Mouse (Mus musculus) forebrain, embryonic 12.5 days (tissue): ENCODE results near the gene Prss28. TPM values are rescaled to one million over a fixed set of nuclear protein-coding genes. Genes with fewer than 3 reads are reported as not detected.

Source experiments
- ATAC-seq: fragments of 200-750 bp; cut with Nextera tagmentation; 2 replicates; pipeline ENCODE4 v1.8.0; 2017; ENCODE audit warnings: moderate TSS enrichment; ENCODE audit not compliant: low FRiP score
- H3K27ac ChIP-seq: fragments of 300-500 bp; sonication (generic); 2 replicates; pipeline ENCODE4 v1.5.1; 2016; ENCODE audit warnings: mild to moderate bottlenecking
- H3K27me3 ChIP-seq: fragments of 300-500 bp; sonication (generic); 2 replicates; pipeline ENCODE4 v1.6.1; 2016; ENCODE audit warnings: mild to moderate bottlenecking
- H3K36me3 ChIP-seq: fragments of 300-500 bp; sonication (generic); replicated peaks from 2 replicates; pipeline ENCODE4 v1.6.1; 2016; ENCODE audit warnings: mild to moderate bottlenecking
- H3K4me1 ChIP-seq: fragments of 300-500 bp; sonication (generic); 2 replicates; pipeline ENCODE4 v1.6.1; 2016
- H3K4me2 ChIP-seq: fragments of 300-500 bp; sonication (generic); 2 replicates; pipeline ENCODE4 v1.6.1; 2016; ENCODE audit warnings: mild to moderate bottlenecking, moderate library complexity
- H3K4me3 ChIP-seq: fragments of 300-500 bp; sonication (generic); replicated peaks from 2 replicates; pipeline ENCODE4 v1.5.1; 2016; ENCODE audit warnings: mild to moderate bottlenecking
- H3K9ac ChIP-seq: fragments of 300-500 bp; sonication (generic); 2 replicates; pipeline ENCODE4 v1.6.1; 2016; ENCODE audit warnings: mild to moderate bottlenecking
- H3K9me3 ChIP-seq: fragments of 300-500 bp; sonication (generic); 2 replicates; pipeline ENCODE4 v1.6.1; 2016
- WGBS: fragments of 180-500 bp; shearing (Covaris S2); methylation state at CpG from one replicate; pipeline ENCODE4 v1.1.7; 2016; 5-methylcytosine and 5-hydroxymethylcytosine counted together
- polyA plus RNA-seq: library from polyadenylated mRNA; unstranded; fragments of >200 nt; fragmentation: Nextera tagmentation; extraction: Ambion mirVana; gene quantifications from 2 replicates; pipeline ENCODE4 v1.2.1, GENCODE M21; 2016

The Prss28 gene
- polyA plus RNA-seq: not detected in 2 replicates

DNA sequence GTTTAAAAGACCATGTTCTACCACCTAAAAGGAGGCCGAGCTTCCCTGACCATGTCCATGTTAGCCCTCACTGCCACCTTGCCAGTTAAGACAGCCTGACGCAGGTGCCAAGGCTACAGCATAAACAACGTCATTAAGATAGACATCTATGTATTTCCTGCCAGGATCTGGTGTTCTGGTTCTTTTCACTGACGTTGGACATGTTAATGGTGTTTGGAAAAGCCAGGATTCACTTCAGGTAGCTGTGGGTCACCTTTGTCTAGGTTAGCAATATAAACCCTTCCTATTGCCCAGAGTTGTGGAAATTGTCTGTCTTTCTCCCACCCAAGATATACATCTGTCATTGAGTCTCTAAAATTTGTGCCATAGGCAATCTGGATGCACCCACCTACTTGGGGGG, at the start of gene Prss28:
Gene Prss28 (plus strand): TSS at position 301 of the 400 bp plus-strand sequence.
- H3K4me2 ChIP-seq: no peak within 1 kb of the TSS
- no peak for ATAC-seq
- WGBS: 87% methylated on average over 4 of the region's 4 CpGs

DNA sequence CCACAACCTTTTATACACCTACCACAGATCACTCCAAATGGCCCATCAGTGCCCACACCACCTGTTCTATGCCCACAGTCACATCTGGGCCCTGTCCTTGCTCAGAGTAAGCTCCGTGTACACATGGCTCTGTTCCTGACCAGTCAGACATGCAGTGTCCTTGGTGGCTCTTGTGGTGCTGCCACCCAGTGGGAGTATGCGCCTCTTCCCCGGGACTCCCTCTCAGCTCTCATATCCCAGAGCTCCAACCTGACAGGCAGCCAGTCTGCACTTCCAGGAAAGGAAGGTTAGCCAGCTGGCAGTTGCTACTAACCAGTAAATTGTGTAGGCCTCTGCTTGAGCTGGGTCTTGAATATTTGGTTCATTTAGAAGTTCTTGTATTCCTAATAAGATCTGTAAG, 44.0 kb upstream of the Prss28 start:
- WGBS: 81% methylated on average over 3 of the region's 3 CpGs

More for the DNA sequence above, at the start of gene Prss28:
- Histone ChIP-seq H3K4me1 (no peaks in the 10 kb centered on the region), H3K9ac (no peak within 1 kb of the TSS), H3K9me3 (no peaks in the 10 kb centered on the region), H3K27me3 (no peaks in the 10 kb centered on the region), H3K27ac (no peak within 1 kb of the TSS), H3K4me3 (no peak within 1 kb of the TSS), H3K36me3 (no peaks in the 10 kb centered on the region)

DNA sequence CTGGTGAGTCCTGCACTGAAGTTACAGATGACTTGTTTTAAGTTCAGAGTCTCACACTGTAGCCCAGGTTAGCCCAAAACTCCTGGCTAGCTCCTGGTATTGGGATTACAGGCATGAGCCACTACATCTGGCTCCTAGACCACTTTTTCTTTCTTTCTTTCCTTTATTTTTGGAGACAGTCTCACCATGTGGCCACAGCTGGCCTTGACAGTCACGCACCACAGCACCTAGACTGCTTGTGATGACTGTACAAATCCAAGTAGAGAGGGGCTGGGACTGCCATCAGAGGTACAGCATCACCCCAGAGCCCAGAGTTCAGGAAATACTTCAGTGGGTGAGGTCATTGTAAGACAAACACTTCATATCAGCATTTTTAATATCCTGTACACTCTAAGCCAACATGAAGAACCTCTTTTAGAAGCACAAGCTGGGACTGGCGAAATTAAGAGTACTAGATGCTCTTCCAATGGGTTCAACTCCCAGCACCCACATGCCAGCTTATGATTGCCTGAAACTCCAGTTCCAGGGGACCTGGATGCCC, 37.6 kb upstream of the Prss28 start:
- Histone ChIP-seq H3K36me3 (peaks cover 45% of the 10 kb centered on the region), H3K4me1 (peaks cover 39% of the 10 kb centered on the region), H3K27ac (no peak overlapping the region), H3K9ac (peak overlapping the region; percentile 21; the same call in 1 of the 2 replicates), H3K4me3 (peak overlapping the region; percentile 97), H3K9me3 (no peaks in the 10 kb centered on the region), H3K27me3 (no peaks in the 10 kb centered on the region), H3K4me2 (peak overlapping the region; percentile 99)
- WGBS: 91% methylated on average over 2 of the region's 2 CpGs
- ATAC-seq: no peak

More for the DNA sequence above, 44.0 kb upstream of the Prss28 start:
- H3K27me3 ChIP-seq: no peaks in the 10 kb centered on the region
- no peaks in the 10 kb centered on the region for H3K9me3 ChIP-seq
- no peak overlapping the region for H3K4me2 ChIP-seq
- ATAC-seq: no peak
- H3K27ac ChIP-seq: no peak overlapping the region
- H3K9ac ChIP-seq: no peak overlapping the region
- H3K4me1 ChIP-seq: peaks cover 3% of the 10 kb centered on the region
- peaks cover 83% of the 10 kb centered on the region for H3K36me3 ChIP-seq
- no peak overlapping the region for H3K4me3 ChIP-seq

DNA sequence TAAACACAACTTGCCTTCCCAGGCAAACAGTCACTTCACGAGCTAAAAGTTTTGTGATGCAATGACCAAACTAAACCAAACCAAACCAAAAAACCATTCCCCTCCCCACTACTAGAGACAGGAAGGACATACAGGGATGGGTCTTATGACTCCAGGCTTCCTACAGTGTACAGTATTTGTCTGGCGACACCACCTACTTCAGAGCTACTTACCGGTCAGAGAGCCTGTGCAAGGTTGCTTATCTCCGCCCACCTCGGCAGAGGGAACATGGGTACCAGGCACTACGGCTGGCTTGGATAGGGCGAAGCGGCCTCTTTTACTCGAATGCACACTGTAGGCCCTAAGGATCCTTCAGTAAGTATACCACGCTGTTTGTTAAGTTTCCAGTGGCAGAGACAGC, 36.1 kb upstream of the Prss28 start:
- peaks cover 31% of the 10 kb centered on the region for H3K36me3 ChIP-seq
- peaks cover 39% of the 10 kb centered on the region for H3K4me1 ChIP-seq
- peak overlapping the region; percentile 97 for H3K27ac ChIP-seq
- no peaks in the 10 kb centered on the region for H3K27me3 ChIP-seq
- peak overlapping the region; percentile 99 for H3K9ac ChIP-seq
- WGBS: 1% methylated on average over 10 of the region's 10 CpGs
- ATAC-seq: no peak
- peak overlapping the region; percentile 99 for H3K4me2 ChIP-seq
- peak overlapping the region; percentile 97 for H3K4me3 ChIP-seq
- no peaks in the 10 kb centered on the region for H3K9me3 ChIP-seq

DNA sequence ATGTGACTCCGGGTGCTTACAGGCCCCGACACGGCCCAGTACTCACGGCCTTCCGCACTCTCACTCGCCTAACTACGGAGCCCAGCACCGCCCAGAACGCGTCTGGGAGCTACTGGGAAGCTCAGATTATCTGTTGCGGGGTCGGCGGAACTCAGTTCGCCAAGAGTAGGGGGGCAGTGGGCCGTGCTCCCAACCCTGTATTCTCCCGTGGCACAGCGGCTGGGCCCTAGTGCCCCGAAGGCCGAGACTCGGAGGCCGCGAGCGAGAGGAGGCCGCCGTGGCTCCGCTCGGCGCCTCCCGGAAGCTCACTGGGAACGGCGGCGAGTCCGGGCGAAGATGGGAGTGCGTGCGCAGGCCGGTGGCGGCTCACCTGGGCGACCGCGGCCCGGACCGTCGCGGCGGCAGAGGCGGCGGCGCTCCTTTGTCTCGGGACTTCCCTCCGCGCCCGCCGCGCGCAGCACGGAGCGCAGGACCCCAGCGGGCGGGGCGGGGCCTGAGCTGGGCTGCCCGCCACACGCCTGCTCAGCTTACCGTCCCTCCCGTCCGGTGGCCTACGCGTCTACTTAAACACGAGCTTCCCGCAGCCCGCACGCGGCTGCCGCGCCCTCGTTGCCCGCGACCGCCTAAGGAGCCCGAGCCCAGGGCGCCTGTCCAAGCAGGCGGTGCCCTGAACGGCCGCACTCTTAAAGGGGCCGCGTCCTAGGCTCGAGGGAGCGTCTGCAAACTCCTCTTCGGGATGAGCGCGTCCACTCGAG, 35.3 kb upstream of the Prss28 start:
- Histone ChIP-seq H3K4me2 (peak overlapping the region; percentile 99), H3K4me3 (peak overlapping the region; percentile 97), H3K4me1 (peaks cover 39% of the 10 kb centered on the region), H3K36me3 (peaks cover 22% of the 10 kb centered on the region), H3K9ac (peak overlapping the region; percentile 99), H3K27ac (peak overlapping the region; percentile 97), H3K9me3 (no peaks in the 10 kb centered on the region), H3K27me3 (no peaks in the 10 kb centered on the region)
- WGBS: under 1% methylated on average over 85 of the region's 92 CpGs
- ATAC-seq: peak; percentile 93

DNA sequence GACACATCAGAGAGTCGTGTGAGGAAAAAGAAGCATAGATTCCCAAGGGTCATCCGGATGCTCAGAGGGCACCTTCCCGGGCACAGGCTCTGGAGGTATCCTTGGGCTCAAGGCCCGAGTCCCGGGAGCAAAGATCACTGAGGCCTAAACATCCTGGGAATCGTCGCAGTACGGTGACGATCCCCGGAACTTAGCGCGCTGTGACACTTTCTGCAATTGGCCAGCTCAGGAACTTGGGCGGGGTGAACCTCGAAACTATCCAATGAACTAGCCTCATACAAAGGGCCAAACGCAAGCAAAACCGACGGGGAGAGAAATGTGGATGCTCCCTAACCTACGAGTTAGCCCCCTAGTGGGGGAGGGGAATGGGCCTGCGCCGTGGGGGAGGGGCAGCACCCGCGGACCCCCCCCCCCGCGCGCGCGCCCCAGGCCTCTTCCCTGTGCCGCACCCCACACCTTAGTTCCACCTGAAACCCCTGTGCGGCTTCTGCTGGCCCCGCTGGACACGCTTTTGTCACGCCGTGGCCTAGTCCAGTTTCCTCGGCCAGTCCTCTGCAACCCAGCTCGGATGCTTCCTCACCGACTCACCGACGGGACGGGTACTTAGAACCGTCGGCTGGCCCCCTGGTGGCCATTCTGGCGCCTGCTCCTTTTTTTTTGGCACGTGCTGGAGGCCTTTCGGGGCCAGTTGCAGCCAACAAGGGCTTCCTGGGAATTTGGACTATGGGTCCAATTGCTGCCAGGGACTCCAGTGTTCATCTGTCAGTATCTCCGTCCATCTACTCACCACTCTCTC, 34.5 kb upstream of the Prss28 start:
- Histone ChIP-seq H3K4me1 (peaks cover 39% of the 10 kb centered on the region), H3K27ac (peak overlapping the region; percentile 97), H3K36me3 (peaks cover 15% of the 10 kb centered on the region), H3K9ac (peak overlapping the region; percentile 99), H3K27me3 (no peaks in the 10 kb centered on the region; the same call in 1 of the 2 replicates), H3K9me3 (no peaks in the 10 kb centered on the region), H3K4me2 (peak overlapping the region; percentile 99), H3K4me3 (peak overlapping the region; percentile 97)
- peak; percentile 92 for ATAC-seq
- under 1% methylated on average over 43 of the region's 45 CpGs for WGBS

DNA sequence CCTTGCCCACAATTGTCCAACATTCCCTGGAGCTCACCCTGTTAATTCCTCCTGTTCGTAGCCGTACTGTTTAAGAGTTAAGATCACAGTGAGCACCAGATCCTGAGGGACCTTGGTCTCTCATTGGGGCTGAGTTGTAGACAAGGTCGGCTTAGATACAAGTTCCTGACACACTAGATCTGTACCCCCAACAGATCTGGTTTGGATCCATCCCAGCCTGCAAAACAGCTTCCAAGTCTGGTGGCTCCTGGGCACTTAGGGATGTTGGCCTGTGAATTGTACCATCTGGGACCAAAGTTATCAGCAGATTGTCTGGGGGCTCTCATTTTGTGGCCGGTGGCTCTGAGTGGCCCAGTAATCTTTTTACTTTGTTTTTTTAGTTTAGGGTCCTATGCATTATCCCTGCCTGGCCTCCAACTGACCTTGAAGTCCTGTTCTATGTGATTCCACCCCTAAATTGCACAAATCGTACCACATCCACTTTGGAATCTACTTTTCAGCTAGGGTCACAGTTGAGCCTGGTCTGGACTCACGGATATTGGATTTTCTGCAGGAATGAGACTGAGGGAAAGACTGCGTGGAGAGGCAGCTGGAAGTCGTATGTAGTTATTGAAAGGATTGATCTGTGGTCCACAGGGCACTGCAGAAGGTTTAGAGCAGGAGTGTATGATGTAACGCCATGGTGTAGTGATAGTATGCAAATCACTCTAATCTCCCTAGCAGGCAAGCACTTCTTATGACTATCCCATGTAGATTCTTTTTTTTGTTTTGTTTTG, 33.7 kb upstream of the Prss28 start, which contains the start of gene Ube2i:
Gene Ube2i (minus strand): TSS at position 52 of the 776 bp plus-strand sequence.
- H3K27me3 ChIP-seq: no peaks in the 10 kb centered on the region; the same call in 1 of the 2 replicates
- peaks cover 33% of the 10 kb centered on the region for H3K4me1 ChIP-seq
- peaks cover 6% of the 10 kb centered on the region for H3K36me3 ChIP-seq
- peak within 1 kb of the TSS; percentile 99 for H3K4me2 ChIP-seq
- 84% methylated on average over 9 of the region's 9 CpGs for WGBS
- peak within 1 kb of the TSS; percentile 99 for H3K9ac ChIP-seq
- H3K4me3 ChIP-seq: peak within 1 kb of the TSS; percentile 97
- no peaks in the 10 kb centered on the region for H3K9me3 ChIP-seq
- ATAC-seq: no peak
- peak within 1 kb of the TSS; percentile 97 for H3K27ac ChIP-seq

DNA sequence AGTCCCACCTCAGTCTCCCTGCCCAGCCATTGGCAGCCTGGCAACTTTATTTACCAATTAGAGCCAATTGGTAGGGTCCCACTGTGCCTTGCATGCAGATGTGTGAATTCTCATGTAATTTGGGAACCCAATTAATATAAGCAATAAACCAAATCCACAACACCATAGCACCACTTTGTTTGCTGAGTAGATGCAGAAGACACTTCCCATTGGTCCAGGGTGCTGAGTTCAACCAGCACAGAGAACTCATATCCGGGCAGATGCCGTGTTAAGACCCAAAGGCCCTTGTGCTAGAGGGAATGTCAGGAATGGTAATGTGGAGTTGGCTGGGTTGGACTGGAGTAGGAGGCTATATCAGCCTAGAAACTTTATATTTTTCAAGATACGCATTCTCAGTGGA, 32.6 kb upstream of the Prss28 start:
- H3K9ac ChIP-seq: no peak overlapping the region
- ATAC-seq: no peak
- H3K9me3 ChIP-seq: no peaks in the 10 kb centered on the region
- H3K36me3 ChIP-seq: 0 out of 2 replicates have a peak, but pooled peaks cover 4% of the 10 kb centered on the region
- no peak overlapping the region for H3K4me3 ChIP-seq
- H3K27me3 ChIP-seq: no peaks in the 10 kb centered on the region; the same call in 1 of the 2 replicates
- no peak overlapping the region for H3K27ac ChIP-seq
- no peak overlapping the region for H3K4me2 ChIP-seq
- WGBS: 95% methylated on average over 3 of the region's 3 CpGs
- H3K4me1 ChIP-seq: peaks cover 23% of the 10 kb centered on the region

DNA sequence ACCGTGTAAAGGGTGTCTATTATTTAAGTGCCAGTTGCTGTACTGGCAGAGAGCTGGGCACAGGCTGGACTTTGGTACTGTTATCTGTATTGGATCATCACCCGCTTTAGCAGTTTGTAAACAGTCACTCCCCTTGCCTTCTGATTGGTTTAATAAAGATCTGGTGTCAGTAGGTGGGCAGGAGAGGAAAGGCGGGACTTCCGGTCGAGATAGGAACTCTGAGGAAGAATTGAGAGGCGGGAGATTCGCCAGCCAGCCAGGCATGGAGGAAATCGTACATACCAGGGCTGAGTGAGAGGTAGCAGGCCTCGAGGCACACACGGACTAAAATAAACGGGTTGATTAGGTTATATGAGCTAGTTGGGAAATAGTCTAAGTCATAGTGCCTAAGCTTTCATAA, 26.3 kb upstream of the Prss28 start:
- ATAC-seq: no peak
- Histone ChIP-seq H3K4me1 (no peaks in the 10 kb centered on the region), H3K9ac (no peak overlapping the region), H3K27ac (no peak overlapping the region), H3K9me3 (no peaks in the 10 kb centered on the region), H3K4me3 (no peak overlapping the region), H3K36me3 (no peaks in the 10 kb centered on the region), H3K27me3 (no peaks in the 10 kb centered on the region; the same call in 1 of the 2 replicates), H3K4me2 (no peak overlapping the region)
- WGBS: 48% methylated on average over 11 of the region's 11 CpGs

DNA sequence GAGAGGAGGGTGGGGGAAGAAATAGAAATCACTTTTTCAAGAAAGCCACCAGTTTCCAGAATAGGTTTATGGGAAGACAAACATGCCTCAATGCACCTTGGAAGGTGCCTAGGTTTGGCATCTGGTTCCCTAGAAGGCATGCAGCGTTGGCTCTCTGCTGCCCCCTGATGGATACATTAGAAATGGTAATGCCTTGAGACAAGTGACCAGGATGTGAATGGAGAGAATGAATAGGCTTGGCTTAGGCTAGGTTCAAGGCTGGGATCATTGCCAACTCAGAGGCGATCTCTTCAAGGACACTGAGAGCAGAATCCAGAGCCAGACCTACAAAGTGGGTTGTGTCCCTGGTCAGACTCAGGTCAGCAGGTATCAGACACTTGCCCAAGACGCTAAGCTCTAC, 23.4 kb upstream of the Prss28 start:
- no peaks in the 10 kb centered on the region for H3K4me1 ChIP-seq
- H3K36me3 ChIP-seq: no peaks in the 10 kb centered on the region
- no peak overlapping the region for H3K4me2 ChIP-seq
- no peak for ATAC-seq
- 12% methylated on average over 3 of the region's 3 CpGs for WGBS
- no peaks in the 10 kb centered on the region for H3K27me3 ChIP-seq
- no peaks in the 10 kb centered on the region for H3K9me3 ChIP-seq
- no peak overlapping the region for H3K27ac ChIP-seq
- H3K9ac ChIP-seq: no peak overlapping the region
- no peak overlapping the region for H3K4me3 ChIP-seq

DNA sequence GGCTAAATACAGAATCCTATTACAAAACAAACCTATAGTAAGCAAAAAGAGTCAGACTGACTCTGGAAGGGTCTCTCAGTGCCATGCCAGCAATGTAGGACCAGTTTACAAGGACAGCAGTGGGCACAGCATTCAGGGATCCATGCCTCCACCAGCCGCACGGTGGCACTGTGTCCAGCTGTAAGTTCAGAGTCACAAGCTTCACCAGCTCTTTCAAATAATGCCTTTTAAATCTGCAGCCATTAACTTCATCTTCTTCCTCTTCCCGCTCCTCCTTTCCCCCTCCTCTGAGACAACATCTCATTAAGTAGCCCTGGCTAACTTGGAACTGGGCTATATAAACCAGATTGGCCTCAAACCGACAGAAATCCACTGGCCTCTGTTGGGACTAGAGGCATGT, 19.6 kb upstream of the Prss28 start:
- ATAC-seq: no peak
- H3K27ac ChIP-seq: no peak overlapping the region
- H3K9me3 ChIP-seq: no peaks in the 10 kb centered on the region
- H3K27me3 ChIP-seq: no peaks in the 10 kb centered on the region
- WGBS: 35% methylated on average over 4 of the region's 4 CpGs
- no peaks in the 10 kb centered on the region for H3K4me1 ChIP-seq
- H3K4me2 ChIP-seq: no peak overlapping the region
- no peak overlapping the region for H3K4me3 ChIP-seq
- no peaks in the 10 kb centered on the region for H3K36me3 ChIP-seq
- H3K9ac ChIP-seq: no peak overlapping the region
